Mouse (Mus musculus) adrenal gland, adult 8-10 months (tissue): ENCODE data around the gene Jarid2. TPM values are rescaled to one million over a fixed set of nuclear protein-coding genes. Genes with fewer than 3 reads are reported as not detected.
A peak's percentile ranks its signal among the peaks of the same experiment; 100 is the strongest.

ENCODE experiments used
- DNase-seq: peaks from one replicate; pipeline ENCODE4 v3.0.0; 2022
- total RNA-seq, 4 experiments: library from RNA; stranded (reverse); gene quantifications; 2 replicates each; pipeline ENCODE4 v1.2.4; 2022

Jarid2 gene
- total RNA-seq, 4 experiments from 2014 or later, result 32.9 to 48.1 (median 37.8) TPM

- no peak for DNase-seq
Measured at GRCm38 (mm10) chr13:44852024-44852423, 122.8 kb downstream of the Jarid2 start.

GRCm38 (mm10) chr13:44865566-44865965 is 136.3 kb downstream of the Jarid2 start:
- DNase-seq, result no peak

- DNase-seq, result no peak
Measured at GRCm38 (mm10) chr13:44868037-44868650, 138.9 kb downstream of the Jarid2 start.

GRCm38 (mm10) chr13:44869418-44870119 is 140.3 kb downstream of the Jarid2 start:
- peak; percentile 94 for DNase-seq

- no peak for DNase-seq
Measured at GRCm38 (mm10) chr13:44876799-44877198, 147.5 kb downstream of the Jarid2 start.

- DNase-seq, result no peak
Measured at GRCm38 (mm10) chr13:44881001-44881400, 151.7 kb downstream of the Jarid2 start.

GRCm38 (mm10) chr13:44886221-44886620 is 156.9 kb downstream of the Jarid2 start:
- DNase-seq, result no peak

GRCm38 (mm10) chr13:44890612-44891011 is 161.3 kb downstream of the Jarid2 start:
- DNase-seq, result no peak

- no peak for DNase-seq
Measured at GRCm38 (mm10) chr13:44891813-44892730, 162.8 kb downstream of the Jarid2 start.

- no peak for DNase-seq
Measured at GRCm38 (mm10) chr13:44896211-44896610, 166.9 kb downstream of the Jarid2 start.

GRCm38 (mm10) chr13:44902299-44902698 is 173.0 kb downstream of the Jarid2 start:
- no peak for DNase-seq

- no peak for DNase-seq
Measured at GRCm38 (mm10) chr13:44903416-44903815, 174.1 kb downstream of the Jarid2 start.

- no peak for DNase-seq
Measured at GRCm38 (mm10) chr13:44904271-44904670, 175.0 kb downstream of the Jarid2 start.

- no peak for DNase-seq
Measured at GRCm38 (mm10) chr13:44906141-44906540, 176.9 kb downstream of the Jarid2 start.

- peak; percentile 29 for DNase-seq
Measured at GRCm38 (mm10) chr13:44907702-44908101, 178.4 kb downstream of the Jarid2 start.

- no peak for DNase-seq
Measured at GRCm38 (mm10) chr13:44908790-44909189, 179.5 kb downstream of the Jarid2 start.

- DNase-seq, result no peak
Measured at GRCm38 (mm10) chr13:44912851-44913250, 183.6 kb downstream of the Jarid2 start.

GRCm38 (mm10) chr13:44913560-44913959 is 184.3 kb downstream of the Jarid2 start:
- DNase-seq, result no peak

- no peak for DNase-seq
Measured at GRCm38 (mm10) chr13:44915382-44915781, 186.1 kb downstream of the Jarid2 start.

GRCm38 (mm10) chr13:44915945-44916344 is 186.7 kb downstream of the Jarid2 start:
- DNase-seq, result no peak

GRCm38 (mm10) chr13:44917202-44917601 is 187.9 kb downstream of the Jarid2 start:
- no peak for DNase-seq

GRCm38 (mm10) chr13:44918269-44918668 is 189.0 kb downstream of the Jarid2 start:
- DNase-seq, result no peak

GRCm38 (mm10) chr13:44921095-44921494 is 191.8 kb downstream of the Jarid2 start:
- no peak for DNase-seq
